Mouse (Mus musculus) ES-E14 (cell line): ENCODE measurements at regions not wholly inside any gene's neighbourhood (a gene's known extent, or its start where the extent isn't known, plus 50 kb on each side); places are given as distances from the start of the nearest gene placed in this dataset.

ENCODE experiments used
- DNase-seq: peaks from one replicate; pipeline ENCODE4 v3.0.0-alpha.2; 2013; ENCODE audit warnings: low read depth, low spot score
- H3K27ac ChIP-seq: 2 replicates; pipeline ENCODE4 v1.5.1; 2012; ENCODE audit warnings: low read depth, mild to moderate bottlenecking, low read length, moderate library complexity, mixed read lengths; ENCODE audit not compliant: poor library complexity, insufficient read depth, severe bottlenecking
- H3K36me3 ChIP-seq: 2 replicates; pipeline ENCODE4 v1.6.1; 2012; ENCODE audit warnings: mild to moderate bottlenecking, low read length, moderate library complexity, mixed read lengths; ENCODE audit not compliant: control insufficient read depth, poor library complexity, insufficient read depth, severe bottlenecking
- H3K4me1 ChIP-seq, 2 experiments: fragments of 150-350 bp in 1 of 2; sonication (generic) in 1 of 2; 2 replicates each; pipeline ENCODE4 v1.6.1; 2012; ENCODE audit warnings: low read length in 2 of 2, mild to moderate bottlenecking in 1 of 2, mixed read lengths in 1 of 2; ENCODE audit not compliant: control insufficient read depth in 2 of 2, insufficient read depth in 2 of 2, poor library complexity in 1 of 2
- H3K4me3 ChIP-seq, 2 experiments: fragments of 150-350 bp in 1 of 2; sonication (generic) in 1 of 2; 2 replicates each; pipeline ENCODE4 v1.5.1; 2012; ENCODE audit warnings: low read length in 2 of 2, low read depth in 1 of 2, mild to moderate bottlenecking in 1 of 2, mixed read lengths in 1 of 2; ENCODE audit not compliant: insufficient read depth in 1 of 2, poor library complexity in 1 of 2, severe bottlenecking in 1 of 2
- H3K9ac ChIP-seq: 2 replicates; pipeline ENCODE4 v1.6.1; 2012; ENCODE audit warnings: low read depth, mild to moderate bottlenecking, low read length, mixed read lengths; ENCODE audit not compliant: poor library complexity, insufficient read depth, severe bottlenecking
- H3K9me3 ChIP-seq: fragments of 150-350 bp; sonication (generic); 2 replicates; pipeline ENCODE4 v1.6.1; 2012; ENCODE audit warnings: low read depth, mild to moderate bottlenecking, low read length; ENCODE audit not compliant: control insufficient read depth, insufficient read depth
- CHD2 ChIP-seq: IDR thresholded peaks from 2 replicates; pipeline ENCODE4 v1.6.1; 2014; ENCODE audit warnings: mild to moderate bottlenecking, low read depth, low read length, inconsistent platforms
- HCFC1 ChIP-seq: IDR thresholded peaks from 2 replicates; pipeline ENCODE4 v1.6.1; 2012; ENCODE audit warnings: low read length, inconsistent platforms, borderline replicate concordance; ENCODE audit not compliant: insufficient read depth
- MAFK ChIP-seq: IDR thresholded peaks from 2 replicates; pipeline ENCODE4 v1.6.1; 2014; ENCODE audit warnings: mild to moderate bottlenecking, low read depth, low read length, inconsistent platforms; ENCODE audit not compliant: insufficient read depth
- ZC3H11A ChIP-seq: IDR thresholded peaks from 2 replicates; pipeline ENCODE4 v1.6.1; 2012; ENCODE audit warnings: low read depth, mild to moderate bottlenecking, inconsistent platforms, low read length, borderline replicate concordance
- ZNF384 ChIP-seq: IDR thresholded peaks from 2 replicates; pipeline ENCODE4 v1.6.1; 2012; ENCODE audit warnings: low read depth, low read length, inconsistent platforms
- in situ Hi-C, 2 experiments: fragments of 600-800 bp; cut with MboI; formaldehyde crosslinking; loops; one replicate each; pipeline ENCODE4 v1.15.1; 2025; ENCODE audit warnings: low sequenced_read_pairs in 2 of 2, inconsistent platforms in 1 of 2; ENCODE audit not compliant: unreplicated experiment in 2 of 2

- Histone ChIP-seq H3K4me1 (no peaks in the 10 kb centered on the region), H3K9me3 (no peaks in the 10 kb centered on the region), H3K27ac (no peak overlapping the region), H3K9ac (no peak overlapping the region), H3K36me3 (no peaks in the 10 kb centered on the region), H3K4me3 (no peak overlapping the region)
- DNase-seq: no peak
- in situ Hi-C loops: no loop called here
- TF ChIP-seq ZC3H11A: no peak
- TF ChIP-seq HCFC1: no peak
- TF ChIP-seq ZNF384: no peak
- TF ChIP-seq MAFK: no peak
- TF ChIP-seq CHD2: no peak
Observed at GRCm38 (mm10) chr17:61337094-61337493, 1544.0 kb downstream of the Efna5 start.

GRCm38 (mm10) chr17:61325401-61325800, 1555.7 kb downstream of the Efna5 start:
- in situ Hi-C loops: no loop called here
- DNase-seq: no peak
- no peak overlapping the region for H3K9ac ChIP-seq
- no peak overlapping the region for H3K27ac ChIP-seq
- H3K36me3 ChIP-seq: no peaks in the 10 kb centered on the region
- TF ChIP-seq HCFC1 (no peak), MAFK (no peak), ZC3H11A (no peak), CHD2 (no peak), ZNF384 (no peak)
- no peak overlapping the region for H3K4me3 ChIP-seq
- no peaks in the 10 kb centered on the region for H3K9me3 ChIP-seq
- H3K4me1 ChIP-seq: no peaks in the 10 kb centered on the region

- no peak for TF ChIP-seq ZNF384
- no peak for TF ChIP-seq CHD2
- no peak for TF ChIP-seq HCFC1
- TF ChIP-seq ZC3H11A: no peak
- no peak for TF ChIP-seq MAFK
- H3K4me3 ChIP-seq: no peak overlapping the region
- in situ Hi-C loops: no loop called here
- H3K9me3 ChIP-seq: no peaks in the 10 kb centered on the region
- H3K4me1 ChIP-seq: no peaks in the 10 kb centered on the region
- H3K9ac ChIP-seq: no peak overlapping the region
- no peak overlapping the region for H3K27ac ChIP-seq
- H3K36me3 ChIP-seq: no peaks in the 10 kb centered on the region
- DNase-seq: peak; percentile 20
Observed at GRCm38 (mm10) chr17:61320865-61321264, 1560.3 kb downstream of the Efna5 start.

GRCm38 (mm10) chr17:61313424-61313823, 1567.7 kb downstream of the Efna5 start:
- no peak for DNase-seq
- H3K9me3 ChIP-seq: no peaks in the 10 kb centered on the region
- no peak overlapping the region for H3K9ac ChIP-seq
- H3K36me3 ChIP-seq: no peaks in the 10 kb centered on the region
- no peak overlapping the region for H3K27ac ChIP-seq
- no peak for TF ChIP-seq ZC3H11A
- H3K4me3 ChIP-seq: no peak overlapping the region
- H3K4me1 ChIP-seq: no peaks in the 10 kb centered on the region
- in situ Hi-C loops: no loop called here

DNA sequence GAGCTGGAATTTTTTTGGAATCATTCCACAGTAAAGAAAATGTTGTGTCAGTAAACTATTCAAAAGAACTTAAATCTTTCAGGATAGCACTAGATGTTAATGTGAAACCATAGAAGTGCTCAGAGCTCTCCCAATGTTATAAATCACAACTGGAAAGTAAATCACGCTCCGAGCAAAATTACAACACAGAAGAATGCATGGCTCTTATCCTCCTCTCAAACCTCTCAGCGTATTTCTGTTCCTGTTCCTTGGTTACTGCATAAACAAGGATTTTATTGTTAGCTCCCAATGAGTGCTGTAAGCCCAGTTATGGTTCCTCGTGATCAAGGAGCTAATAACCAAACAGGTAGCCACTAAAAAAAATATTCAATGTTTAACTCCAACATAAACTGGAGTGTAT, 1569.9 kb downstream of the Efna5 start:
- Histone ChIP-seq H3K9ac (no peak overlapping the region), H3K4me1 (no peaks in the 10 kb centered on the region), H3K9me3 (no peaks in the 10 kb centered on the region), H3K36me3 (no peaks in the 10 kb centered on the region), H3K4me3 (no peak overlapping the region), H3K27ac (no peak overlapping the region)
- no peak for DNase-seq
- in situ Hi-C loops: no loop called here
- TF ChIP-seq ZC3H11A (no peak), MAFK (no peak), ZNF384 (no peak), HCFC1 (no peak), CHD2 (no peak)
